Mouse (Mus musculus) right cerebral cortex, adult 2 months (tissue): ENCODE data around the gene Rasal1.

ENCODE experiments used
- DNase-seq, 2 experiments: peaks; one replicate each; pipeline ENCODE4 v3.0.0; 2021 to 2022; ENCODE audit warnings: low spot score in 2 of 2

Gene Rasal1

GRCm38 (mm10) chr5:120721005-120721404, 72.4 kb downstream of the Rasal1 start:
- DNase-seq, result no peak

GRCm38 (mm10) chr5:120725811-120726455, 77.3 kb downstream of the Rasal1 start:
- DNase-seq, result no peak
